Mouse (Mus musculus) activated CD4-positive, CD25-positive, alpha-beta regulatory T cell, adult 9 weeks (primary cell): ENCODE data around the gene Olfr554. TPM values are rescaled to one million over a fixed set of nuclear protein-coding genes. Genes with fewer than 3 reads are reported as not detected.

Source experiments
- polyA plus RNA-seq: library from polyadenylated mRNA; unstranded; fragments of 100-300 nt; shearing (Covaris generic); gene quantifications from one replicate; pipeline ENCODE4 v1.2.1, GENCODE M21; 2017

Olfr554 gene
- not detected for polyA plus RNA-seq

DNA sequence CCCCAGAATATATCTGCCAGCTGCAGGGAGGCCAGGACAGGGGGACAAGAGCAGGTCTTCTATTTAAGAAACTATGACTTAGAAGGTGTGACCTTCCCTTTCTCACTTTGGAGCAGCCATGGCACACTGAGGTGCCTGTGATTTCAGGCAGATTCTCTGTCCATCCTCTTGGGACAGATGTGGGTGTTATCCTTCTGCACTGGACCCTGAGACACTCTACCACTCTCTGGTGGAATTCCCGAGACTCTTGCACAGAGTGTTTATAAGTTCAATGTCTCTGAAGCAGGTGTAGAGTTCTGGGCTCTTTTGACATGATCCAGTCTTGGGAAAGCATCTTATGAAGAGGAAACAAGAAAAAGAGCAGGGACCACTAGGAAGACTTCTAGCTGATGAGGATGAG, at the start of gene Olfr554:
Gene Olfr554 (plus strand): TSS at position 301 of the 400 bp plus-strand sequence.

GRCm38 (mm10) chr7:102591786-102592185, 46.4 kb upstream of the Olfr554 start, which contains the start of gene Olfr551:
Gene Olfr551, minus strand, starts transcription at chr7:102591886.

DNA sequence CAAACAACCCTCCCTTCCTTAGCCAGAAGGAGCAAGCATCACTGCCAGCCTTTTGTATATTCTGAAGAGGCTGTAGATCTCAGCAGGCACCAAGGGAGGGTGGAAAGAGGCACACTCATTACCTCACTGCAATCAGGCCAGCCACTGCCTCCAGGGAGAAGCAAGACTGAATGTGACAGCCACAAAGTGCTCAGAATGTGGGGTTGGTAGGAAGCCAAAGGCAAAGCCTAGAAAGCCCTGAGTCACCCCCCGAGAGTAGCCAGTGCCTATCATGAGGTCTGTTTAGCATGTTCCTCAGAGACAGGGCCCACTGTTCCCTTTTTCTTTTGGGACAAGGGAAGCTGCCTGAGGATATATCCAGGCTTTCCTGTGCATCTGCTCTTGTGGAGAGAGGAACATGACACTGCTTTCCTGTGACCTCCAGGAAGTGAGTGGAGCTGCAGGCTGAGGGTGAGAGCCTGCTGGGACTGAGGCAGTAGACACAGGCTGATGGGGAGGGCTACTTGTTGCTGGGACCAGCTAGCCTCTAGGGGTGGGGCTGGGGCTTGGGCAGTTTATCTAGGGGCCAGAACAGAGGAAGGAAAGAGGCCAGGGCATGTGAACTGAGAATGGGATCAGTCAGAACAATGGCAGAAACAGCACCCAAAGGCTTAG, 40.7 kb upstream of the Olfr554 start, which contains the start of gene Olfr552:
Gene Olfr552 (plus strand): TSS at position 393 of the 654 bp plus-strand sequence.

DNA sequence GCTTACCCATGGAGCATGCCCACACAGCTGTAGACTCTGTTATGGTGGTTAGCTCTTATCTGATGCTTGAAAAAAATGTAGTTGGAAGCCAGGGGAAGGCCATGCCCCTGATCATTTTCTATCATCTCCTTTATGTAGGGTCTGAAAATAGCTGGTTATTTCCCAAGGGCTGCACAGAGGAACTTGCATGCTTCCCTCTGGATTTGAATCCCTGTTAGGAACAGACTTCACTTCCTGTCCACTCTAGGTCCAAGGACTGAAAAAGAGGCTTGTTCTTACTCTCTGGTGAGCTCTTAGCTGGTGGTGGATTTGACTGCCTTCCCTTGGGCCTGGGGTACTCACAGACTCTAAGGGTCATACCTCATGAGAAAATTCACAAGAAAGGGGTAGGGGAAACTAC, 20.1 kb upstream of the Olfr554 start, which contains the start of gene Olfr553:
Gene Olfr553 (minus strand): TSS at position 101 of the 400 bp plus-strand sequence.

GRCm38 (mm10) chr7:102658523-102658922, 20.3 kb downstream of the Olfr554 start, which contains the start of gene Olfr555:
Gene Olfr555, plus strand, starts transcription at chr7:102658823.

GRCm38 (mm10) chr7:102664599-102664998, 26.4 kb downstream of the Olfr554 start, which contains the start of gene Olfr556:
Gene Olfr556, plus strand, starts transcription at chr7:102664899.

GRCm38 (mm10) chr7:102686944-102687501, 48.8 kb downstream of the Olfr554 start, which contains the start of gene Trim68:
Gene Trim68, minus strand, starts transcription at chr7:102687327.

Other genes with a start within 250 kb of the Olfr554 start
- 54.6 TPM for gene Rrm1, start 196.7 kb upstream of the Olfr554 start, polyA plus RNA-seq
- gene Olfr543, start 156.8 kb upstream of the Olfr554 start, polyA plus RNA-seq, result not detected
- gene Olfr544, start 150.1 kb upstream of the Olfr554 start, polyA plus RNA-seq, result not detected
- 0.09 TPM for gene Olfr545, start 138.9 kb upstream of the Olfr554 start, polyA plus RNA-seq
- gene Olfr547, start 103.7 kb upstream of the Olfr554 start, polyA plus RNA-seq, result not detected
- gene Olfr548-ps1, start 97.5 kb upstream of the Olfr554 start, polyA plus RNA-seq, result not detected
- not detected for gene Olfr549, start 88.6 kb upstream of the Olfr554 start, polyA plus RNA-seq
- gene Trim21, start 72.9 kb upstream of the Olfr554 start, polyA plus RNA-seq, result 116 TPM
- gene Olfr550, start 67.0 kb upstream of the Olfr554 start, polyA plus RNA-seq, result not detected
- not detected for gene Olfr551, start 46.5 kb upstream of the Olfr554 start, polyA plus RNA-seq
- not detected for gene Olfr552, start 40.7 kb upstream of the Olfr554 start, polyA plus RNA-seq
- not detected for gene Olfr553, start 20.2 kb upstream of the Olfr554 start, polyA plus RNA-seq
- gene Olfr555, start 20.4 kb downstream of the Olfr554 start, polyA plus RNA-seq, result not detected
- not detected for gene Olfr556, start 26.5 kb downstream of the Olfr554 start, polyA plus RNA-seq
- gene Trim68, start 48.9 kb downstream of the Olfr554 start, polyA plus RNA-seq, result 17.4 TPM
- gene Olfr557, start 57.5 kb downstream of the Olfr554 start, polyA plus RNA-seq, result not detected
- gene Olfr558, start 63.8 kb downstream of the Olfr554 start, polyA plus RNA-seq, result not detected
- gene Olfr33, start 80.6 kb downstream of the Olfr554 start, polyA plus RNA-seq, result not detected
- not detected for gene Olfr559, start 89.1 kb downstream of the Olfr554 start, polyA plus RNA-seq
- gene Olfr560, start 120.9 kb downstream of the Olfr554 start, polyA plus RNA-seq, result not detected
- not detected for gene Olfr78, start 121.0 kb downstream of the Olfr554 start, polyA plus RNA-seq
- not detected for gene Olfr561, start 132.8 kb downstream of the Olfr554 start, polyA plus RNA-seq
- gene Olfr564, start 165.0 kb downstream of the Olfr554 start, polyA plus RNA-seq, result not detected
- gene Olfr566, start 220.3 kb downstream of the Olfr554 start, polyA plus RNA-seq, result not detected
- not detected for gene Olfr568, start 238.7 kb downstream of the Olfr554 start, polyA plus RNA-seq